10 mouse cellular contexts compared by ENCODE assay signal in genomic region chr1:192830444-192830843, GRCm38 (mm10). TPM values are rescaled to one million over a fixed set of nuclear protein-coding genes. Genes with fewer than 3 reads are reported as not detected.
DNase-seq lines count a peak whose midpoint lies in the region; ATAC-seq lines count a peak whose summit lies in the region.
"Had no signal": no experiment of that assay in that cellular context is flagged by ENCODE, and none has a peak within 500 bp of the region (broad histone marks: within the 10 kb centered on the region; RNA-seq: fewer than 3 reads in every experiment).

No protein-coding gene starts in this region.

- peaks cover 22% of the 10 kb centered on the region for H3K27me3 ChIP-seq in heart, embryonic 11.5 days (ENCODE audit: control insufficient read depth, insufficient read depth, low read length)
- H3K27me3 ChIP-seq in heart, embryonic 12.5 days (replicated peaks): peaks cover 21% of the 10 kb centered on the region
- no peaks in the 10 kb centered on the region; the same call in 1 of the 2 replicates for H3K27me3 ChIP-seq in hindbrain, embryonic 14.5 days (ENCODE audit: control insufficient read depth, insufficient read depth, low read length)

- no peak overlapping the region for H3K4me2 ChIP-seq in heart, embryonic 11.5 days
- H3K4me2 ChIP-seq in heart, embryonic 12.5 days: no peak overlapping the region
- no peak overlapping the region for H3K4me2 ChIP-seq in hindbrain, embryonic 14.5 days (replicated peaks)
- H3K4me2 ChIP-seq: hindbrain, embryonic 15.5 days; liver, embryonic 11.5 days had no signal

- no peak overlapping the region for H3K4me3 ChIP-seq in heart, embryonic 11.5 days (ENCODE audit: low read depth, low read length)
- H3K4me3 ChIP-seq in heart, embryonic 12.5 days: no peak overlapping the region
- no peak overlapping the region for H3K4me3 ChIP-seq in hindbrain, embryonic 14.5 days (replicated peaks; ENCODE audit: low read length)
- H3K4me3 ChIP-seq: hindbrain, embryonic 15.5 days had no signal

- ATAC-seq in heart, embryonic 11.5 days (replicated peaks; ENCODE audit: insufficient number of reproducible peaks, low FRiP score, low TSS enrichment): no peak
- ATAC-seq in heart, embryonic 12.5 days (ENCODE audit: insufficient number of reproducible peaks, low FRiP score): no peak
- ATAC-seq in hindbrain, embryonic 14.5 days (ENCODE audit: low FRiP score): no peak
- no peak for ATAC-seq in megakaryocyte, adult 5-6 weeks (ENCODE audit: poor library complexity, severe bottlenecking)

- peaks cover 27% of the 10 kb centered on the region for H3K4me1 ChIP-seq in heart, embryonic 11.5 days (ENCODE audit: control insufficient read depth, insufficient read depth, low read length)
- H3K4me1 ChIP-seq in heart, embryonic 12.5 days (replicated peaks): peaks cover 45% of the 10 kb centered on the region
- H3K4me1 ChIP-seq in hindbrain, embryonic 14.5 days (replicated peaks; ENCODE audit: control insufficient read depth, insufficient read depth, low read length): peaks cover 24% of the 10 kb centered on the region

- 26% methylated on average over 6 of the region's 6 CpGs for WGBS in heart, embryonic 11.5 days (ENCODE audit: insufficient replicate concordance)
- 24% methylated on average over 6 of the region's 6 CpGs for WGBS in heart, embryonic 12.5 days
- 10% methylated on average over 6 of the region's 6 CpGs for WGBS in hindbrain, embryonic 14.5 days

- H3K9me3 ChIP-seq in heart, embryonic 11.5 days (replicated peaks; ENCODE audit: control insufficient read depth, low read length): no peaks in the 10 kb centered on the region
- H3K9me3 ChIP-seq in heart, embryonic 12.5 days (replicated peaks): no peaks in the 10 kb centered on the region
- H3K9me3 ChIP-seq in hindbrain, embryonic 14.5 days (ENCODE audit: control insufficient read depth, low read length): no peaks in the 10 kb centered on the region
- H3K9me3 ChIP-seq: hindbrain, embryonic 15.5 days had no signal

- H3K36me3 ChIP-seq in heart, embryonic 11.5 days (ENCODE audit: control insufficient read depth, insufficient read depth, low read length): no peaks in the 10 kb centered on the region
- H3K36me3 ChIP-seq in heart, embryonic 12.5 days: no peaks in the 10 kb centered on the region
- no peaks in the 10 kb centered on the region for H3K36me3 ChIP-seq in hindbrain, embryonic 14.5 days (replicated peaks; ENCODE audit: control insufficient read depth, insufficient read depth)
- H3K36me3 ChIP-seq: hindbrain, embryonic 15.5 days had no signal

- no peak for DNase-seq in hindbrain, embryonic 14.5 days (ENCODE audit: low spot score)
- DNase-seq in kidney, postnatal 36 days: peak; percentile 49 to 66
- DNase-seq in retina, embryonic 14.5 days (ENCODE audit: low spot score): peak; percentile 70
- DNase-seq in cerebellum, adult 11-12 months: no peak
- no peak for DNase-seq in cerebellum, adult 18-20 months

- 0 out of 2 replicates have a peak overlapping the region, but pooled peaks have one; percentile 5 for H3K9ac ChIP-seq in heart, embryonic 11.5 days (ENCODE audit: low read depth, low read length)
- H3K9ac ChIP-seq in heart, embryonic 12.5 days: no peak overlapping the region
- H3K9ac ChIP-seq in hindbrain, embryonic 14.5 days: no peak overlapping the region
- H3K9ac ChIP-seq: hindbrain, embryonic 15.5 days had no signal

- no peak overlapping the region for H3K27ac ChIP-seq in heart, embryonic 11.5 days (ENCODE audit: low read depth, low read length)
- H3K27ac ChIP-seq in heart, embryonic 12.5 days (ENCODE audit: poor library complexity, severe bottlenecking): no peak overlapping the region
- H3K27ac ChIP-seq in hindbrain, embryonic 14.5 days: peak overlapping the region; percentile 61; the same call in 1 of the 2 replicates
- H3K27ac ChIP-seq: hindbrain, embryonic 15.5 days had no signal

RNA-seq across cellular contexts. Expression of gene Sertad4, which starts 25.1 kb away (rescaled TPM):
- polyA plus RNA-seq in heart, embryonic 11.5 days (2014; fragmentation: Nextera tagmentation; extraction: Ambion mirVana): 8.9 and 10.2 TPM in 2 replicates
- 18.1 and 18.8 TPM in 2 replicates for polyA plus RNA-seq in heart, embryonic 12.5 days (2016; fragmentation: Nextera tagmentation; extraction: Ambion mirVana)
- polyA plus RNA-seq in hindbrain, embryonic 14.5 days (2014; fragmentation: Nextera tagmentation; extraction: Ambion mirVana): 21.6 and 25.0 TPM in 2 replicates
- not detected in 2 replicates for total RNA-seq in megakaryocyte, adult 5-6 weeks (2015)
- total RNA-seq in megakaryocyte, adult 5-6 weeks (2017): not detected in 2 replicates

RNA-seq across cellular contexts. Expression of gene Hhat, which starts 59.4 kb away (rescaled TPM):
- polyA plus RNA-seq in heart, embryonic 11.5 days (2014; fragmentation: Nextera tagmentation; extraction: Ambion mirVana): 7.2 and 9.5 TPM in 2 replicates
- polyA plus RNA-seq in heart, embryonic 12.5 days (2016; fragmentation: Nextera tagmentation; extraction: Ambion mirVana): 6.7 and 10.2 TPM in 2 replicates
- polyA plus RNA-seq in hindbrain, embryonic 14.5 days (2014; fragmentation: Nextera tagmentation; extraction: Ambion mirVana): 3.5 and 3.9 TPM in 2 replicates
- total RNA-seq in megakaryocyte, adult 5-6 weeks (2015): 1.1 TPM in 2 replicates
- total RNA-seq in megakaryocyte, adult 5-6 weeks (2017): 0.99 and 2.6 TPM in 2 replicates

Comparison
In these comparisons a context has a peak if more than half of its experiments do, and no peak if none do; other contexts are left out.
1. DNase-seq: peak in kidney, postnatal 36 days (2 of 2) and retina, embryonic 14.5 days (single experiment); none in hindbrain, embryonic 14.5 days (single experiment), cerebellum, adult 11-12 months (single experiment) and cerebellum, adult 18-20 months (0 of 2).